Mouse (Mus musculus) heart, embryonic 11.5 days (tissue): ENCODE results near the gene Yaf2. TPM values are rescaled to one million over a fixed set of nuclear protein-coding genes. Genes with fewer than 3 reads are reported as not detected.
A peak's percentile ranks its signal among the peaks of the same experiment; 100 is the strongest.

Source experiments
- ATAC-seq: fragments of 200-750 bp; cut with Nextera tagmentation; replicated peaks from 2 replicates; pipeline ENCODE4 v1.8.0; 2017; ENCODE audit warnings: moderate library complexity; ENCODE audit not compliant: insufficient number of reproducible peaks, low FRiP score, low TSS enrichment
- H3K27ac ChIP-seq: fragments of 300-500 bp; sonication (generic); 2 replicates; pipeline ENCODE4 v1.5.1; 2014; ENCODE audit warnings: mild to moderate bottlenecking, low read depth, low read length
- H3K27me3 ChIP-seq: fragments of 300-500 bp; sonication (generic); 2 replicates; pipeline ENCODE4 v1.6.1; 2014; ENCODE audit warnings: mild to moderate bottlenecking, low read length, mixed read lengths; ENCODE audit not compliant: control insufficient read depth, insufficient read depth
- H3K36me3 ChIP-seq: fragments of 300-500 bp; sonication (generic); 2 replicates; pipeline ENCODE4 v1.6.1; 2014; ENCODE audit warnings: mild to moderate bottlenecking, low read length, moderate library complexity, mixed read lengths; ENCODE audit not compliant: control insufficient read depth, insufficient read depth
- H3K4me1 ChIP-seq: fragments of 300-500 bp; sonication (generic); 2 replicates; pipeline ENCODE4 v1.6.1; 2014; ENCODE audit warnings: low read length; ENCODE audit not compliant: control insufficient read depth, insufficient read depth
- H3K4me2 ChIP-seq: fragments of 300-500 bp; sonication (generic); 2 replicates; pipeline ENCODE4 v1.6.1; 2014; ENCODE audit warnings: mild to moderate bottlenecking, moderate library complexity
- H3K4me3 ChIP-seq: fragments of 300-500 bp; sonication (generic); 2 replicates; pipeline ENCODE4 v1.5.1; 2014; ENCODE audit warnings: low read depth, low read length
- H3K9ac ChIP-seq: fragments of 300-500 bp; sonication (generic); 2 replicates; pipeline ENCODE4 v1.6.1; 2014; ENCODE audit warnings: mild to moderate bottlenecking, low read depth, low read length, moderate library complexity
- H3K9me3 ChIP-seq: fragments of 300-500 bp; sonication (generic); replicated peaks from 2 replicates; pipeline ENCODE4 v1.6.1; 2016; ENCODE audit warnings: low read length; ENCODE audit not compliant: control insufficient read depth
- WGBS: fragments of 180-500 bp; shearing (Covaris S2); extraction: QIAGEN DNeasy Blood & Tissue Kit; methylation state at CpG from one replicate; pipeline ENCODE4 v1.1.7; 2014; ENCODE audit not compliant: insufficient replicate concordance; 5-methylcytosine and 5-hydroxymethylcytosine counted together
- polyA plus RNA-seq: library from polyadenylated mRNA; unstranded; fragments of >200 nt; fragmentation: Nextera tagmentation; extraction: Ambion mirVana; gene quantifications from 2 replicates; pipeline ENCODE4 v1.2.1, GENCODE M21; 2014

The Yaf2 gene
- polyA plus RNA-seq, 1 experiment from 2014 or later, result 119 TPM

GRCm38 (mm10) chr15:93276276-93276675, 60.5 kb downstream of the Yaf2 start:
- H3K27me3 ChIP-seq, result no peaks in the 10 kb centered on the region
- WGBS, result 5% methylated on average over 14 of the region's 14 CpGs
- peak overlapping the region; percentile 68; the same call in 1 of the 2 replicates for H3K9ac ChIP-seq
- no peak overlapping the region for H3K27ac ChIP-seq
- ATAC-seq, result no peak
- peaks cover 11% of the 10 kb centered on the region for H3K4me1 ChIP-seq
- H3K36me3 ChIP-seq, result no peaks in the 10 kb centered on the region; the same call in 1 of the 2 replicates
- H3K9me3 ChIP-seq, result no peaks in the 10 kb centered on the region
- peak overlapping the region; percentile 75 for H3K4me2 ChIP-seq
- peak overlapping the region; percentile 74 for H3K4me3 ChIP-seq

DNA sequence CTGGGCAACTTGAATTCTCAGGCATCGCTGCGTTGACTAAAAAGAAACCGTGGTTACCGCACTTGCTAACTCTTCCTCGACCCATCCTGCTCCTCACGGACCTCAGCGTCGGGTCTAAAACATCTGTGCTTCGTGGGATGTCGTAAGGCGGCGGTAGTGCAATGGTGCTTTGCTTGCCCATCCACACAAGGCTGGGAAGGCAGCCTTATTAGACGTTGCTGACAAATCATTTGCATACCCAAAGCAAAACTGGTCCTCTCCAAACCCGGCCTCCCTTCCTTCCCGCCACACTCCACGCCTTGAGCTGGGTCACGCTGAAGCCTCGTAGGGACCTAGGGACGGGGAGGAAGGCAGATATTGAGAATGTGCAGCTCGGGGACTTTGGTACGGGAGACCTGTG, 61.1 kb downstream of the Yaf2 start:
- H3K9me3 ChIP-seq, result no peaks in the 10 kb centered on the region
- peak overlapping the region; percentile 75 for H3K4me2 ChIP-seq
- peak overlapping the region; percentile 78 for H3K27ac ChIP-seq
- peak overlapping the region; percentile 68 for H3K9ac ChIP-seq
- no peaks in the 10 kb centered on the region for H3K36me3 ChIP-seq
- H3K4me3 ChIP-seq, result peak overlapping the region; percentile 74
- H3K27me3 ChIP-seq, result no peaks in the 10 kb centered on the region
- under 1% methylated on average over 21 of the region's 21 CpGs for WGBS
- ATAC-seq, result peak; percentile 47
- H3K4me1 ChIP-seq, result peaks cover 11% of the 10 kb centered on the region

- under 1% methylated on average over 56 of the region's 93 CpGs for WGBS
- peaks cover 11% of the 10 kb centered on the region for H3K4me1 ChIP-seq
- H3K27me3 ChIP-seq, result no peaks in the 10 kb centered on the region
- peak; percentile 99 for ATAC-seq
- H3K27ac ChIP-seq, result peak within 1 kb of the TSS; percentile 82
- H3K36me3 ChIP-seq, result no peaks in the 10 kb centered on the region
- peak within 1 kb of the TSS; percentile 83 for H3K9ac ChIP-seq
- H3K9me3 ChIP-seq, result no peaks in the 10 kb centered on the region
- H3K4me2 ChIP-seq, result peak within 1 kb of the TSS; percentile 75
- peak within 1 kb of the TSS; percentile 74 for H3K4me3 ChIP-seq
Observed at GRCm38 (mm10) chr15:93274679-93275583, 61.8 kb downstream of the Yaf2 start, which contains the start of gene Gxylt1. Gene Gxylt1 (minus strand): TSS chr15:93275179.

DNA sequence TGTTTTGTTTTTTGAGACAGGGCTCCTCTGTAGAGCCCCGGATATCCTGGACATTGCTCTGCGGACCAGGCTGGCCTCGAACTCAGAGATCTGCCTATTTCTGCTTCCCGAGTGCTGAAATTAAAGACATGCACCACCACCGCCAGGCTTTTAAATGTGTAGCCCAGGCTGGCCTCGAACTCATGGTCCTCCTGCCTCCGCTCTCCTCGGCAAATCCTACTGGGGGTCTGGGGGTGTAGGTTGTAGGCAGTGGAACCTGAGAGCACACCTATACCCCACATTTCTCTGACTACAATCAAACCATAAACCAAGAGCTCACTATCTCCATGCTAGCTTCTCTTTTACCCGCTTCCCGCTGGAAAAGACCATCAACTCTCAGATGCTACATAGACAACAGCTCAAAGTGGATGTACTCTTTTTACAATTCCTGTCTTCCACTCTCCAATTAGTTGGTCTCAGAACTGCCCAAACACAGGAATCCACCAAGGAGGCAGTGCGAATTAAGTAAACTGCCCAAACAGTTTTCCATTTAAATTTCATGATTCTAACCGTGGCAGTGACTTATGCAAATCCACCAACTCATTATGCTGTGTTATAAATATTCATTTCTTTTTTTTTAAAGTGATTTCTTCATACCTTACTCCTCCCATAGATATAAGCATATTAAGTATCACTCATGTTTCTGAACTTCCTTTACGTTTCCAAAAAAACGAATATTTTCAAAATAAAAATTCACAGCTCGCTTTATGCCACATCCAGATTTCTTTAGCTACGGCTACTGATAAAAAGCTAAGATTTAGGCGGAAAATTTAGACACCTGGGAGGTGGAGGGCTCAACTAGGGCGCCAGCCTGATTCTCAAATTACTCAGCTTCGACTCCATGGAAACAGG, 62.7 kb downstream of the Yaf2 start:
- Histone ChIP-seq H3K36me3 (no peaks in the 10 kb centered on the region), H3K4me3 (peak overlapping the region; percentile 74), H3K27ac (peak overlapping the region; percentile 82), H3K4me1 (peaks cover 11% of the 10 kb centered on the region), H3K9me3 (no peaks in the 10 kb centered on the region), H3K27me3 (no peaks in the 10 kb centered on the region), H3K9ac (peak overlapping the region; percentile 83), H3K4me2 (peak overlapping the region; percentile 75)
- no peak for ATAC-seq
- 45% methylated on average over 19 of the region's 19 CpGs for WGBS

DNA sequence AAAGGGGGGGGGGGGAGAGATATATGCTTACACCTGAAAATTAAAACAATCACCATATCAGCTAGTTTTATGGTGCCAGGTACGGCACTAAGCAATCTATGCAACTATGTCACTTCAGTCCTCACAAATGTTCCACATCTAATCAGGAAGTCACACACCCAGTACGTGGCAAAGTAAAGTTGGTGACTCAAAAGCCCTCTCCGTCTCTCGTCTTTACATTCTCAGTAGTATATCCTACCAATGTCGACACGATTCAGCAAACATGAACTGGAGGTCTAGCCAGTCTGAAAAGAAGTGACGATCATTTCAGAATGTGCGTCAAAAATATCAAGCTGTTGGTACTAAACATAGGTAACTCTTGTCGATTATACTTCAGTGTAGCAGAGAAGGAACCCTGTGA, 63.8 kb downstream of the Yaf2 start:
- no peak overlapping the region for H3K4me3 ChIP-seq
- H3K4me1 ChIP-seq, result peaks cover 11% of the 10 kb centered on the region
- no peaks in the 10 kb centered on the region for H3K36me3 ChIP-seq
- WGBS, result 73% methylated on average over 9 of the region's 9 CpGs
- ATAC-seq, result no peak
- 0 out of 2 replicates have a peak overlapping the region, but pooled peaks have one; percentile 7 for H3K4me2 ChIP-seq
- no peak overlapping the region for H3K9ac ChIP-seq
- no peaks in the 10 kb centered on the region for H3K27me3 ChIP-seq
- no peak overlapping the region for H3K27ac ChIP-seq
- no peaks in the 10 kb centered on the region for H3K9me3 ChIP-seq

DNA sequence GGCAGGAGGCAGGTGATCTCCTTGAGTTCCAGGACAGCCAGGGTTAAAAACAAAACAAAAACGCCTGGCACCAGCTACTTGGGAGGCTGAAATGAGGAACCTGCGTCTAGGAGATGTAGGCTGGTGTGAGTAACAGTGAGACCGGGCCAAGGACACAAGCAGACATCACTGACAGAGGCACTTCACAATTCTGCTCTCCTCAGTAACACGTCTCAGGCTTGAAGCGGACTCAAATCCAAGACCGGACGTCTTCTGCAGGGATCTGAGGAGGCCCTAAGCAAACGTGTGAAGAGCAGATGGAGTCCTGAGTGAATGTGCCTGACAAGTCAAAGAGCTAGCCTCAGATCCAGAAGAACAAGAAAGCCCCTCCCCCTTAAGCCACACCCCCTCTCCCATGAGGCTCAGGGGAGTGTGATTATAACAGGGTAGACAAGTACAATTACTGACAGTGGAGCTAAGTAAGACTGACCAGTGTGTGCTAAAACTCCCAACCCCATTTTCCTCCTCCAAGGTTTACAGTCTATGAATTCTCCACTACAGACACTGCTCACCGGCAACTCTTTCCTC, 66.4 kb downstream of the Yaf2 start:
- Histone ChIP-seq H3K9me3 (no peaks in the 10 kb centered on the region), H3K4me3 (no peak overlapping the region), H3K36me3 (no peaks in the 10 kb centered on the region), H3K9ac (no peak overlapping the region), H3K4me1 (peaks cover 11% of the 10 kb centered on the region), H3K27ac (no peak overlapping the region), H3K27me3 (no peaks in the 10 kb centered on the region), H3K4me2 (no peak overlapping the region)
- 78% methylated on average over 9 of the region's 9 CpGs for WGBS
- ATAC-seq, result no peak

DNA sequence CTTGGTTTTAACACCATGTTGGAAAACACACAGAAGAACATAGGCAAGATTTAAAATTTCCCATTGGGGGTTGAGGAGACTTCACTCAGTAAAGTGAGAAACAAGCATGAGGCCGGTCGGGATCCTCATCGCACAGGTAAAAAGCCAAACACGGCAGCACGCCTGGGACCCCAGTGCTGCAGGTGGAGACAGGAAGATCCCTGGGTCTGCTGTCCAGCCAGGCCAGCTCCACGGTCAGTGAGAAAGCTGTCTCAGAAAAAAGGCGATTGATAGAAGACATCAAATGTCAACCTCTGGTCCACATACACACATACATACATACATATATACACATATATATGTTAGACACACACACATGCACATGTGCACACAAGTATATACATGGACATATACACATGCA, 67.2 kb downstream of the Yaf2 start:
- H3K4me2 ChIP-seq, result no peak overlapping the region
- peaks cover 11% of the 10 kb centered on the region for H3K4me1 ChIP-seq
- no peaks in the 10 kb centered on the region for H3K9me3 ChIP-seq
- no peaks in the 10 kb centered on the region for H3K36me3 ChIP-seq
- no peak overlapping the region for H3K4me3 ChIP-seq
- no peaks in the 10 kb centered on the region for H3K27me3 ChIP-seq
- no peak for ATAC-seq
- 92% methylated on average over 7 of the region's 7 CpGs for WGBS
- no peak overlapping the region for H3K9ac ChIP-seq
- no peak overlapping the region for H3K27ac ChIP-seq

GRCm38 (mm10) chr15:93268001-93268400, 68.7 kb downstream of the Yaf2 start:
- H3K36me3 ChIP-seq, result no peaks in the 10 kb centered on the region
- 97% methylated on average over 1 of the region's 1 CpGs for WGBS
- H3K4me1 ChIP-seq, result peaks cover 5% of the 10 kb centered on the region
- H3K4me2 ChIP-seq, result no peak overlapping the region
- H3K27me3 ChIP-seq, result no peaks in the 10 kb centered on the region
- H3K9me3 ChIP-seq, result no peaks in the 10 kb centered on the region
- no peak overlapping the region for H3K4me3 ChIP-seq
- no peak overlapping the region for H3K27ac ChIP-seq
- H3K9ac ChIP-seq, result no peak overlapping the region
- no peak for ATAC-seq
